Mouse (Mus musculus) embryonic facial prominence, embryonic 12.5 days (tissue): ENCODE results near the gene 2010111I01Rik. TPM values are rescaled to one million over a fixed set of nuclear protein-coding genes. Genes with fewer than 3 reads are reported as not detected.

ENCODE experiments used
- ATAC-seq: fragments of 200-750 bp; cut with Nextera tagmentation; 2 replicates; pipeline ENCODE4 v1.8.0; 2017; ENCODE audit not compliant: insufficient number of reproducible peaks, insufficient read depth, low FRiP score, low TSS enrichment
- H3K27ac ChIP-seq: fragments of 300-500 bp; sonication (generic); 2 replicates; pipeline ENCODE4 v1.5.1; 2016; ENCODE audit warnings: mild to moderate bottlenecking
- H3K27me3 ChIP-seq: fragments of 300-500 bp; sonication (generic); 2 replicates; pipeline ENCODE4 v1.6.1; 2016; ENCODE audit warnings: mild to moderate bottlenecking, moderate library complexity
- H3K36me3 ChIP-seq: fragments of 300-500 bp; sonication (generic); 2 replicates; pipeline ENCODE4 v1.6.1; 2016; ENCODE audit warnings: mild to moderate bottlenecking
- H3K4me1 ChIP-seq: fragments of 300-500 bp; sonication (generic); 2 replicates; pipeline ENCODE4 v1.6.1; 2016
- H3K4me2 ChIP-seq: fragments of 300-500 bp; sonication (generic); replicated peaks from 2 replicates; pipeline ENCODE4 v1.6.1; 2016; ENCODE audit warnings: mild to moderate bottlenecking, moderate library complexity
- H3K4me3 ChIP-seq: fragments of 300-500 bp; sonication (generic); 2 replicates; pipeline ENCODE4 v1.5.1; 2016; ENCODE audit warnings: mild to moderate bottlenecking
- H3K9ac ChIP-seq: fragments of 300-500 bp; sonication (generic); 2 replicates; pipeline ENCODE4 v1.6.1; 2016; ENCODE audit warnings: mild to moderate bottlenecking, moderate library complexity
- H3K9me3 ChIP-seq: fragments of 300-500 bp; sonication (generic); 2 replicates; pipeline ENCODE4 v1.6.1; 2016; ENCODE audit warnings: mild to moderate bottlenecking, moderate library complexity
- WGBS: fragments of 180-500 bp; shearing (Covaris S2); methylation state at CpG from one replicate; pipeline ENCODE4 v1.1.7; 2016; 5-methylcytosine and 5-hydroxymethylcytosine counted together
- polyA plus RNA-seq: library from polyadenylated mRNA; unstranded; fragments of >200 nt; fragmentation: Nextera tagmentation; extraction: Ambion mirVana; gene quantifications from 2 replicates; pipeline ENCODE4 v1.2.1, GENCODE M21; 2016

The 2010111I01Rik gene
- polyA plus RNA-seq, 1 experiment from 2014 or later = 144 TPM

- no peak overlapping the region for H3K9ac ChIP-seq
- H3K4me3 ChIP-seq = no peak overlapping the region
- ATAC-seq = no peak
- WGBS = 77% methylated on average over 3 of the region's 3 CpGs
- H3K4me1 ChIP-seq = no peaks in the 10 kb centered on the region
- H3K4me2 ChIP-seq = no peak overlapping the region
- H3K36me3 ChIP-seq = no peaks in the 10 kb centered on the region
- no peak overlapping the region for H3K27ac ChIP-seq
- H3K9me3 ChIP-seq = no peaks in the 10 kb centered on the region
- H3K27me3 ChIP-seq = no peaks in the 10 kb centered on the region
These were observed 25.3 kb upstream of the 2010111I01Rik start for GRCm38 (mm10) chr13:62939371-62939770.

GRCm38 (mm10) chr13:62939797-62940196 lies 24.9 kb upstream of the 2010111I01Rik start:
- H3K9me3 ChIP-seq = no peaks in the 10 kb centered on the region
- WGBS = 90% methylated on average over 4 of the region's 4 CpGs
- no peak for ATAC-seq
- no peak overlapping the region for H3K27ac ChIP-seq
- H3K4me1 ChIP-seq = no peaks in the 10 kb centered on the region
- H3K4me2 ChIP-seq = no peak overlapping the region
- no peaks in the 10 kb centered on the region for H3K27me3 ChIP-seq
- H3K9ac ChIP-seq = no peak overlapping the region
- no peaks in the 10 kb centered on the region for H3K36me3 ChIP-seq
- no peak overlapping the region for H3K4me3 ChIP-seq

DNA sequence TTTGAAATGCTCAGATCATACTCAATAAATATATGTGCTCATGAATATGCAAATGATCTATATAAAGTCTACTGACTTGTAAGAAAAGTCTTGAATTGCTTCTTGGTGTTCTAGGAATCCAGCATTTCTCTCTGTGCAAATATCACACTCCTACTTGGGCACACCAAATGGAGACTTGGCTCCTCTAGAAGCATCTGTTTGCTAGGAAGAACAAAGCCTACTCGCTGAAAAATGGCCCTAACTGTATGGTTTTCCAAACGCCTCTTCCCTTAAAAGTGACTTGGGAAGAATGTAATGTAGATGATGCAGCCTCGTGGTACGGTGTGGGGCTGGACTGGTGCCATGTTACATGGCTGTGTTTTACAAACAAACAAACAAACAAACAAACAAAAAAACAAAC lies 24.0 kb upstream of the 2010111I01Rik start:
- no peaks in the 10 kb centered on the region for H3K4me1 ChIP-seq
- WGBS = 81% methylated on average over 4 of the region's 4 CpGs
- H3K4me2 ChIP-seq = no peak overlapping the region
- ATAC-seq = no peak
- H3K27ac ChIP-seq = no peak overlapping the region
- H3K27me3 ChIP-seq = no peaks in the 10 kb centered on the region
- no peaks in the 10 kb centered on the region for H3K36me3 ChIP-seq
- H3K9ac ChIP-seq = no peak overlapping the region
- no peaks in the 10 kb centered on the region for H3K9me3 ChIP-seq
- H3K4me3 ChIP-seq = no peak overlapping the region

- no peaks in the 10 kb centered on the region for H3K4me1 ChIP-seq
- no peak overlapping the region for H3K4me3 ChIP-seq
- no peak overlapping the region for H3K27ac ChIP-seq
- no peak overlapping the region for H3K4me2 ChIP-seq
- no peak for ATAC-seq
- no peaks in the 10 kb centered on the region for H3K27me3 ChIP-seq
- no peaks in the 10 kb centered on the region for H3K9me3 ChIP-seq
- WGBS = 80% methylated on average over 17 of the region's 17 CpGs
- H3K36me3 ChIP-seq = no peaks in the 10 kb centered on the region
- no peak overlapping the region for H3K9ac ChIP-seq
These were observed 23.2 kb upstream of the 2010111I01Rik start for GRCm38 (mm10) chr13:62941341-62942005.

DNA sequence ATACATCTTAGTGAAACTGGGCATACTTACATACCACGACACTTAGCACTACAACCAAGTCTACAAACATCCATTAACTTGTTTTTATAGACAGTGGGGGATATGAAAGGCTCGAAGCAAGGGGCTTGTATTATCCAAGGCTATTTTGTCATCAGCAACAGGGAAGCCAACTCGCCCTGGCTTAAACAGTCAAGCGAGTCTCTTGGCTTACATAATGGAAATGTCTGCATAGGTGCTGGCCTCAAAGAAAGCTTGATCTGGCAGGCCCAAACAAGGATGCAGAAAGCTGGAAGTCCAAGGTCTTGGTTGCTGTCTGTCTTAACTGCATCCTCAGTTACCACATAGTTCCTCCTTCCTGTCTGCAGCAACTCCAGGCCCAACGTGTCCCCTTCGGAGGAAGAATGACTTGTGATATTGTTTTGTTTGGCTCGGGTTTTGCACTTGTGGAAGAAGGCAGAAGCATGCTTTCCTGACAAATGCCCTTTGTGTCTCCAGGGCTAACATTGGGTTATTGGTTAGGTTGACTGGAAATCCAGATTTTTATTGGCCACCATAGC lies 21.3 kb upstream of the 2010111I01Rik start:
- no peaks in the 10 kb centered on the region for H3K27me3 ChIP-seq
- no peak for ATAC-seq
- H3K4me3 ChIP-seq = no peak overlapping the region
- H3K4me2 ChIP-seq = no peak overlapping the region
- H3K4me1 ChIP-seq = no peaks in the 10 kb centered on the region
- no peak overlapping the region for H3K9ac ChIP-seq
- H3K27ac ChIP-seq = no peak overlapping the region
- 69% methylated on average over 7 of the region's 7 CpGs for WGBS
- H3K36me3 ChIP-seq = no peaks in the 10 kb centered on the region
- H3K9me3 ChIP-seq = no peaks in the 10 kb centered on the region

DNA sequence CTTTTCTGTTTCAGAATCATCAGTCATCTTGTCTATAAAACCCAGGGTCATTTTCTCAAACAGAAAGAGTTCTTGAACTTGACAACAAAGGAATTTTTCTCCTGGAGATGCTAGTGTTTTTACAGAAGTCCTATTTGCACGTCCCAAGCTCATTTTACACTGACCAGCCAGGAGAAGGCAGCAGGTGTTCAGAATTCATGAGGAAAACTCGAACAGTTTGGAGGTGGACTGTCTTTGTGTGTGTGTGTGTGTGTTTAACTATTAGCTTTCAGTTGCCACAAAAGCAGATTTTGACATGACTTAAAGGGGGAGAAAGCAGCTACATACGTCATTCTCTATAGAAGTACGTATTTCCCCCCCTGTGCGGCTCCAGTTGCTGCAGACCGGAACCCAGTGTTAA lies 20.6 kb upstream of the 2010111I01Rik start:
- no peak overlapping the region for H3K27ac ChIP-seq
- no peak for ATAC-seq
- no peaks in the 10 kb centered on the region for H3K36me3 ChIP-seq
- no peaks in the 10 kb centered on the region for H3K9me3 ChIP-seq
- H3K27me3 ChIP-seq = no peaks in the 10 kb centered on the region
- WGBS = 62% methylated on average over 6 of the region's 6 CpGs
- no peak overlapping the region for H3K9ac ChIP-seq
- no peak overlapping the region for H3K4me3 ChIP-seq
- H3K4me1 ChIP-seq = peaks cover 7% of the 10 kb centered on the region; the same call in 1 of the 2 replicates
- no peak overlapping the region for H3K4me2 ChIP-seq

DNA sequence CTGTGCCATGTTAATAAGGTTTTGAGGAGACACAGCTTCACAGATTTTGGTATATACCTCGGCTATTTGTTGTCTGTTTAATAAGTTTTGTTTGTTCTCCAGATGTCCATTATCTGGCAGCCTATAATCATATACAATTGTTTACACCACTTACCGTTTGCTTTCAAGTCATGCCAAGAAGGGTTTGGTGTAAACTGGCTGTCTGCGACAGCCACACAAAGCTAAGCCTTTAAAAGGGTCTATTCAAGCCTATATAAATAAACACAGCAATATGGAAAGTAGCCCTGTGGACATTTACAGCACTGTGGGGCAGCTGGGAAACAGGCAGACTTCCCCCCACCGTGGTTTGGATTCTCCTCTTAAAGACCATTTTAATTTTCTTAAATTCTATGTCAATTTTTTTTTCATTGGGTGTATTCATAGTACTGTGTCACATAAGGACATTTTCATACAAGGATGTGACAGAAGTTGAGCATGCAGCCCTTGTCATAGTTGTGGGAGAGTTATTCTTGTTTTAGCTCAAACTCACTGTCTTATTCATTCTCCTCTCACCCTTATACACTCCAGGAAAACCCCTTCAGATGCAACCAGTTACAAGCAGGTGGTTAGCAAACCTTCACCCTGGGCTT lies 15.0 kb upstream of the 2010111I01Rik start:
- no peaks in the 10 kb centered on the region for H3K36me3 ChIP-seq
- ATAC-seq = no peak
- H3K27ac ChIP-seq = no peak overlapping the region
- H3K27me3 ChIP-seq = no peaks in the 10 kb centered on the region
- no peak overlapping the region for H3K4me2 ChIP-seq
- H3K9ac ChIP-seq = no peak overlapping the region
- H3K9me3 ChIP-seq = no peaks in the 10 kb centered on the region
- 36% methylated on average over 4 of the region's 4 CpGs for WGBS
- H3K4me1 ChIP-seq = peaks cover 9% of the 10 kb centered on the region; the same call in 1 of the 2 replicates
- H3K4me3 ChIP-seq = no peak overlapping the region

GRCm38 (mm10) chr13:62951606-62952005 lies 13.1 kb upstream of the 2010111I01Rik start:
- H3K4me3 ChIP-seq = no peak overlapping the region
- H3K4me2 ChIP-seq = no peak overlapping the region
- ATAC-seq = no peak
- 67% methylated on average over 1 of the region's 1 CpGs for WGBS
- no peaks in the 10 kb centered on the region for H3K9me3 ChIP-seq
- H3K9ac ChIP-seq = no peak overlapping the region
- H3K36me3 ChIP-seq = no peaks in the 10 kb centered on the region
- H3K27me3 ChIP-seq = no peaks in the 10 kb centered on the region
- H3K4me1 ChIP-seq = peaks cover 9% of the 10 kb centered on the region; the same call in 1 of the 2 replicates
- no peak overlapping the region for H3K27ac ChIP-seq

- Histone ChIP-seq H3K9me3 (no peaks in the 10 kb centered on the region), H3K4me2 (no peak overlapping the region), H3K4me3 (no peak overlapping the region), H3K4me1 (peaks cover 9% of the 10 kb centered on the region; the same call in 1 of the 2 replicates), H3K9ac (no peak overlapping the region), H3K27me3 (no peaks in the 10 kb centered on the region), H3K36me3 (no peaks in the 10 kb centered on the region), H3K27ac (no peak overlapping the region)
- 69% methylated on average over 3 of the region's 3 CpGs for WGBS
- ATAC-seq = no peak
These were observed 12.6 kb upstream of the 2010111I01Rik start for GRCm38 (mm10) chr13:62952047-62952446.

DNA sequence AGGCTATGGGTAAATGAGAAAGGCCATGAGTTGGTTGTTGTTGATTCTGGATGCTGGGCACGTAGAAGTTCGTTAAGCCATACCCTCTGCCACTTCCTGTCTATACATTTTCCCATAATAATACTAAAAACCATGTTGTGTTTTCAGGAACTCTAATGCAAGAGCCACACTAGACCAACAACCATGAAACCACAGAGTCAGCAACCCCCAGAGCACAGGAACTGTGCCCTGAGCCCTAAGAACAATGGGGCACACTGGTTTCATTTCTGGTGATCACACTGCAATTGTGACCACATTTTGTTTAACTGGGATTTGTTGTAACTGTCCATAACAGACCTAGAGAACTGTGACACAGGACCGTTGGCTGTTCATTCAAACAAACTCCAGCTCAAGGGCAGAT lies 12.1 kb upstream of the 2010111I01Rik start:
- H3K36me3 ChIP-seq = no peaks in the 10 kb centered on the region
- H3K9ac ChIP-seq = no peak overlapping the region
- no peak for ATAC-seq
- H3K4me1 ChIP-seq = peaks cover 9% of the 10 kb centered on the region; the same call in 1 of the 2 replicates
- no peak overlapping the region for H3K4me3 ChIP-seq
- H3K27ac ChIP-seq = no peak overlapping the region
- no peaks in the 10 kb centered on the region for H3K9me3 ChIP-seq
- no peaks in the 10 kb centered on the region for H3K27me3 ChIP-seq
- H3K4me2 ChIP-seq = no peak overlapping the region
- 60% methylated on average over 3 of the region's 3 CpGs for WGBS

DNA sequence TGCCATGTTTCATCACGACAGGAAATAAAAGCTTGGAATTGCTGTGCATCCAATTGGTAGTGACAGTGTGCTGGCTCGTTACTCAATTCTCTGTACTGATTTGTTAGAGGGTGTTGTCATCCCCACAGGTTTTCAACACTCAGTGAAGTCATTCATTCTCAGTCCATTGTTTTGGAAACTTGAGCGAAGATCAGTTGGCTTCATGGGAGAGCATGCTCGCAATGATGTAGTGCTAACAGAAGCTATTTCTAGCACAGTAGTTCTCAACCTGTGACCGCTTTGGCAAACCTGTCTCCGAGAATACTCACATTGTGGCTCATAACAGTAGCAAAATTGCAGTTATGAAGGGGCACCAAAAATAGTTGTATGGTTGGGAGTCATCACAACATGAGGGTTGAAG lies 8.7 kb upstream of the 2010111I01Rik start:
- H3K4me2 ChIP-seq = no peak overlapping the region
- no peak overlapping the region for H3K9ac ChIP-seq
- no peaks in the 10 kb centered on the region for H3K36me3 ChIP-seq
- ATAC-seq = no peak
- H3K27ac ChIP-seq = no peak overlapping the region
- no peaks in the 10 kb centered on the region for H3K4me1 ChIP-seq
- H3K4me3 ChIP-seq = no peak overlapping the region
- no peaks in the 10 kb centered on the region for H3K9me3 ChIP-seq
- H3K27me3 ChIP-seq = no peaks in the 10 kb centered on the region; the same call in 1 of the 2 replicates
- 93% methylated on average over 6 of the region's 6 CpGs for WGBS

DNA sequence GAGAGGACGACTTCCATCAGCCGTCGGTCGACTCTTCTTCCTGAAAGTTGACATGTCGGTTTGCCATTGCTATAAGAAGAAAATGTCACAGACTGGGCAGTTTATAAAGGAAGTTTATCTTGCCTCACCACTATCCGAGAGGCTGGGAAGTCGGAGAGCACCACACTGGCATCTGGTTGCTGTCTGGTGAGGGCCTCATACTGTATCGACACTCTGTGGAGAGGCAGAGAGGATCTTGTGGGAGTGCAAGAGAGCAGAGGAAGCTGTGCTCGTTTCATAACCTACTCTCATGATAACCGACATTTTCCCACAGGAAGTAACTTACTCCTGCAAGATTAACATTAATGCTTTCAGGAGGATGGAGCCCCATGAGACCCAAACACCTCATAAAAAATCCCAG lies 7.9 kb upstream of the 2010111I01Rik start:
- Histone ChIP-seq H3K4me3 (no peak overlapping the region), H3K4me1 (no peaks in the 10 kb centered on the region), H3K27me3 (no peaks in the 10 kb centered on the region; the same call in 1 of the 2 replicates), H3K4me2 (no peak overlapping the region), H3K36me3 (no peaks in the 10 kb centered on the region), H3K9me3 (no peaks in the 10 kb centered on the region), H3K9ac (no peak overlapping the region), H3K27ac (no peak overlapping the region)
- ATAC-seq = no peak
- WGBS = 82% methylated on average over 10 of the region's 10 CpGs
